Mouse (Mus musculus): ENCODE results near the gene 2410004B18Rik. TPM values are rescaled to one million over a fixed set of nuclear protein-coding genes. Genes with fewer than 3 reads are reported as not detected.

2410004B18Rik gene
- polyA plus RNA-seq, 1 experiment from 2014 or later, result 64.4 TPM

DNA sequence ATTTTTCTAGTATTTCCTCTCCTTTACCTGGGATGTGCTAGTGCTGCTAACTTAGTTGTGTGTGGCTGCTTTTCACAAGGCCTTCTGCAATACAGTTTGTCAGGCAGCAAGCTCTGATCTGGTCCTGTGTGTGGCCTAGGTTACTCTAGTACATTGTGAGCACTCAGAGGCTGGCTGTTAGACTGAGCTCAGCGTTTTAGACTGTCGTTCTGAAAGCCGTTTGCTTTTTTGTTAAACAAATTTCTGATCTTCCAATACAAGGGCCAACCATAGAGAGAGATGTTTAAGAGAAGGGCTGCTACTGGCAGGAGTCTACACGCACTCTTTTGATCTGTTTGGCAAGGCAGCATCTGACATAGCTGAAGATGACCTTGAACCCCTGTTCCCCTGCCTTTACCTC lies 2.2 kb downstream of the 2410004B18Rik start:
- Histone ChIP-seq H3K4me3 (ENCODE audit: low read depth, low read length) (no peak overlapping the region), H3K9me3 (ENCODE audit: control insufficient read depth, low read length) (no peaks in the 10 kb centered on the region), H3K9ac (ENCODE audit: low read length) (no peak overlapping the region), H3K4me2 (ENCODE audit: low read depth) (no peak overlapping the region), H3K4me1 (ENCODE audit: control insufficient read depth, insufficient read depth, low read length) (peaks cover 8% of the 10 kb centered on the region), H3K27me3 (ENCODE audit: control insufficient read depth, insufficient read depth, low read length) (no peaks in the 10 kb centered on the region), H3K27ac (ENCODE audit: low read depth, low read length) (no peak overlapping the region), H3K36me3 (ENCODE audit: control insufficient read depth, insufficient read depth, low read length) (peaks cover 2% of the 10 kb centered on the region; the same call in 1 of the 2 replicates)
- DNase-seq (ENCODE audit: low spot score) (no peak), ATAC-seq (ENCODE audit: insufficient read depth, low FRiP score, low TSS enrichment) (no peak)
- 83% methylated on average over 4 of the region's 4 CpGs for WGBS

DNA sequence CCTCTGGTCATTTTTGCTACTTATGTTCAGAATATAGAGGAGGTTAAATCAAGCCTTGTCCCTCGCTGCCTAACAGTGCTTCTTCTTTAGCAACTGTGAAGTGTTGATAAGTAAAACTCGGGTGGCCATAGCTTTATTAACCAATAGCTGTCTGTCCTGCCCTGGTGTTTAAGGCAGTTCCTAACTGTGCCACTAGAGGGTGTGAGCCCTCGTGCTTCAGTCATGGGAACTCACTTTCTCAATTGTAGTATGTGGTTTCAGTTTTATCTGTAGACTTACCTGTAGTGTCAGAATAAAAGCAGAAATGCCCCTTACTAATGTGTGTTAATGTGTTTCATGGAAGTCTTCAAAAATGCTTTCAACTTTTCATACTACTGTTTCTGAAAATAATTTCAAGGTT lies 4.2 kb downstream of the 2410004B18Rik start:
- Histone ChIP-seq H3K9me3 (ENCODE audit: control insufficient read depth, low read length) (no peaks in the 10 kb centered on the region), H3K4me3 (ENCODE audit: low read depth, low read length) (no peak overlapping the region), H3K4me1 (ENCODE audit: control insufficient read depth, insufficient read depth, low read length) (peaks cover 8% of the 10 kb centered on the region), H3K36me3 (ENCODE audit: control insufficient read depth, insufficient read depth, low read length) (peaks cover 2% of the 10 kb centered on the region; the same call in 1 of the 2 replicates), H3K27me3 (ENCODE audit: control insufficient read depth, insufficient read depth, low read length) (no peaks in the 10 kb centered on the region), H3K4me2 (ENCODE audit: low read depth) (no peak overlapping the region), H3K27ac (ENCODE audit: low read depth, low read length) (no peak overlapping the region), H3K9ac (ENCODE audit: low read length) (no peak overlapping the region)
- DNase-seq (ENCODE audit: low spot score) (peak; percentile 64), ATAC-seq (ENCODE audit: insufficient read depth, low FRiP score, low TSS enrichment) (no peak)
- WGBS, result 21% methylated on average over 3 of the region's 3 CpGs

DNA sequence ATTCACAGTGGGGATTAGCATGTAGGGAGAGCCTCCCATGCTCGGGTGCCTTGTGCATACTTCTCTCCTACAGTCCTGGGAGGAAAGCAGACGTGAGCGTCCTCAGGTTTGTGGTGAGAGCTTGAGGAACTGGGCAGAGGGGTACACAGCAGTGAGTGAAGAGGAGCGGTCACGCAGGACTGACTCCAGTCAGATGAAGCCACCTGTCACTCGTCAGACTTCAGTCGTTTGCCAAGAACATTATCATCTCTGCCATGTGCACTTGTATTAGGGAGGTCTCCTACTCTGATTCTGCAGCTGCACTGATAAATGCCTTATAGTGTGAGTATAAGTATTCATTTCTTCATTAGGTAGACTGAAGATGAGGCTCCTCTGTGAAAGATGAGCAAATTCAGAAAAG lies 6.5 kb downstream of the 2410004B18Rik start:
- ATAC-seq (ENCODE audit: insufficient read depth, low FRiP score, low TSS enrichment) (no peak), DNase-seq (ENCODE audit: low spot score) (no peak)
- no peaks in the 10 kb centered on the region for H3K9me3 ChIP-seq (ENCODE audit: control insufficient read depth, low read length)
- peaks cover 1% of the 10 kb centered on the region for H3K4me1 ChIP-seq (ENCODE audit: control insufficient read depth, insufficient read depth, low read length)
- H3K4me2 ChIP-seq (ENCODE audit: low read depth), result no peak overlapping the region
- H3K9ac ChIP-seq (ENCODE audit: low read length), result no peak overlapping the region
- H3K27me3 ChIP-seq (ENCODE audit: control insufficient read depth, insufficient read depth, low read length), result no peaks in the 10 kb centered on the region
- no peak overlapping the region for H3K4me3 ChIP-seq (ENCODE audit: low read depth, low read length)
- 87% methylated on average over 7 of the region's 7 CpGs for WGBS
- H3K27ac ChIP-seq (ENCODE audit: low read depth, low read length), result no peak overlapping the region
- peaks cover 2% of the 10 kb centered on the region; the same call in 1 of the 2 replicates for H3K36me3 ChIP-seq (ENCODE audit: control insufficient read depth, insufficient read depth, low read length)

DNA sequence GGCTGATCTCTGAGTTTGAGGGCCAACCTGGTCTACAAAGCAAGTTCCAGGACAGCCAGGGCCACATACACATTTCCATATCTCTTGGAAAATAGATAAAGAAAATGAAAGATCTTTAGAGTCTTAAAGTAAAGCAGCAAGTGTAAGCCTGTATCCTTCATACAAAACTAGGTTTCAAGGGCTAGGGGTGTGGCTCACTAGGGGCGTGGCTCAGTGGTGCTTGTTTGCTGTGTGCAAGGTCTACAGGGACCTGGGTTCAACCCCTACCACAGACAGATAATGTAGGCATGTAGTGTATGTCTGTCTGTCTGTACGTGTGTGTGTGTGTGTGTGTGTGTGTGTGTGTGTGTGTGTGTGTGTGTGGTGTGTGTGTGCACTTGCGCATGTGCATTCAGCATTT lies 8.1 kb downstream of the 2410004B18Rik start:
- WGBS, result 89% methylated on average over 3 of the region's 3 CpGs
- DNase-seq (ENCODE audit: low spot score) (no peak), ATAC-seq (ENCODE audit: insufficient read depth, low FRiP score, low TSS enrichment) (no peak)
- Histone ChIP-seq H3K4me3 (ENCODE audit: low read depth, low read length) (no peak overlapping the region), H3K4me1 (ENCODE audit: control insufficient read depth, insufficient read depth, low read length) (0 out of 2 replicates have a peak, but pooled peaks cover 3% of the 10 kb centered on the region), H3K27me3 (ENCODE audit: control insufficient read depth, insufficient read depth, low read length) (no peaks in the 10 kb centered on the region), H3K9me3 (ENCODE audit: control insufficient read depth, low read length) (no peaks in the 10 kb centered on the region), H3K27ac (ENCODE audit: low read depth, low read length) (no peak overlapping the region), H3K4me2 (ENCODE audit: low read depth) (no peak overlapping the region), H3K36me3 (ENCODE audit: control insufficient read depth, insufficient read depth, low read length) (peaks cover 2% of the 10 kb centered on the region; the same call in 1 of the 2 replicates), H3K9ac (ENCODE audit: low read length) (no peak overlapping the region)

DNA sequence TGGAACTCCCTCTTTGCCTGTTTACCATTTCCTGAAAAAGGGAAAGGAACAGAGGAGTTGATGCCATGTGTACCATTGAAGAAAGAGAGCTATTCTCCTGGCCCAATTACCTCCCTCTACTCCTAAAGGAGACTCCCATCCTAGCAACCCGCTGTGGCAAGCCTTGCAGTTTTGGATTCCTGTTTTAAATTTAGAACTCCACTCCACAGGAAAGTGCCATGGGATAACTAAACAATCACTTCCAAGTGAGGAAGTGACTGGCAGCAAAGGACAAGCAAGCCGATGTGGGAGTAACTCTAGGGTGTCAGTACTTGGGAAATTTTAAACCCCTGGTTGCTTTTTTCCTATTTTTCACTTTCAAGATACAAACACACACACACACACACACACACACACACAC lies 8.8 kb downstream of the 2410004B18Rik start:
- H3K4me2 ChIP-seq (ENCODE audit: low read depth), result no peak overlapping the region
- H3K9me3 ChIP-seq (ENCODE audit: control insufficient read depth, low read length), result no peaks in the 10 kb centered on the region
- H3K4me1 ChIP-seq (ENCODE audit: control insufficient read depth, insufficient read depth, low read length), result 0 out of 2 replicates have a peak, but pooled peaks cover 3% of the 10 kb centered on the region
- H3K36me3 ChIP-seq (ENCODE audit: control insufficient read depth, insufficient read depth, low read length), result peaks cover 2% of the 10 kb centered on the region; the same call in 1 of the 2 replicates
- no peak overlapping the region for H3K4me3 ChIP-seq (ENCODE audit: low read depth, low read length)
- no peaks in the 10 kb centered on the region for H3K27me3 ChIP-seq (ENCODE audit: control insufficient read depth, insufficient read depth, low read length)
- 69% methylated on average over 2 of the region's 2 CpGs for WGBS
- ATAC-seq (ENCODE audit: insufficient read depth, low FRiP score, low TSS enrichment) (no peak), DNase-seq (ENCODE audit: low spot score) (no peak)
- no peak overlapping the region for H3K27ac ChIP-seq (ENCODE audit: low read depth, low read length)
- no peak overlapping the region for H3K9ac ChIP-seq (ENCODE audit: low read length)

DNA sequence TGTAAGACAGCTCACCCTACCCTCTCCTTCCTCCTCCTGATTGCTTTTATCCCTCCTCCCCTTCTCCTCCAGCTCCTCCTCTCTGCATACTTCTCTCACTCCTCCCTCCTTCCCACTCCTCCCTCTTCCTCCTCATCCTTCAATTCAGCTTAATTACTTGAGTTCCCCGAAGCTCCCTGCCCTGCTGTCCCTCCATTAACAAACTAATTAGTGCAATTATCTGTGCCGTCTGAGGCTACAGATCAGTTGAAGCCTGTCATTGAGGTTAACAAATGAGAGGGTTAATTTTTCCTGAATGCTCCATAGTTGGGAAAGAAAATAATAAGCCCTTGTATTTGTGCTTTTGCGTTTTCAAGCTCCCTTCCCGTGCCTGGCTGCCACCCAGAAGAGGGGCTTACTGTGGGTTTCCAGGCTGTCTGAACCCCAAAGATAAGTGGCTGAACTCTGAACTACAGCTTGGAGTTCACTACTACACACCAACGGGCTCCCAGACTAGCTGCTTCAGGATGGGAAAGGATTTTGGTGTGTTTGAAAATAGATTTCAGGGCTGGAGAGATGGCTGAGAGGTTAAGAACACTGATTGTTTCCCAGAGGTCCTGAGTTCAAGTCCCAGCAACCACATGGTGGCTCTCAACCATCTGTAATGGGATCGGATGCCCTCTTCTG lies 9.9 kb downstream of the 2410004B18Rik start:
- Histone ChIP-seq H3K27me3 (ENCODE audit: control insufficient read depth, insufficient read depth, low read length) (no peaks in the 10 kb centered on the region), H3K4me2 (ENCODE audit: low read depth) (no peak overlapping the region), H3K9ac (ENCODE audit: low read length) (no peak overlapping the region), H3K36me3 (ENCODE audit: control insufficient read depth, insufficient read depth, low read length) (peaks cover 2% of the 10 kb centered on the region; the same call in 1 of the 2 replicates), H3K4me1 (ENCODE audit: control insufficient read depth, insufficient read depth, low read length) (0 out of 2 replicates have a peak, but pooled peaks cover 3% of the 10 kb centered on the region), H3K27ac (ENCODE audit: low read depth, low read length) (no peak overlapping the region), H3K9me3 (ENCODE audit: control insufficient read depth, low read length) (no peaks in the 10 kb centered on the region), H3K4me3 (ENCODE audit: low read depth, low read length) (no peak overlapping the region)
- DNase-seq (ENCODE audit: low spot score) (no peak), ATAC-seq (ENCODE audit: insufficient read depth, low FRiP score, low TSS enrichment) (no peak)
- 39% methylated on average over 6 of the region's 6 CpGs for WGBS

DNA sequence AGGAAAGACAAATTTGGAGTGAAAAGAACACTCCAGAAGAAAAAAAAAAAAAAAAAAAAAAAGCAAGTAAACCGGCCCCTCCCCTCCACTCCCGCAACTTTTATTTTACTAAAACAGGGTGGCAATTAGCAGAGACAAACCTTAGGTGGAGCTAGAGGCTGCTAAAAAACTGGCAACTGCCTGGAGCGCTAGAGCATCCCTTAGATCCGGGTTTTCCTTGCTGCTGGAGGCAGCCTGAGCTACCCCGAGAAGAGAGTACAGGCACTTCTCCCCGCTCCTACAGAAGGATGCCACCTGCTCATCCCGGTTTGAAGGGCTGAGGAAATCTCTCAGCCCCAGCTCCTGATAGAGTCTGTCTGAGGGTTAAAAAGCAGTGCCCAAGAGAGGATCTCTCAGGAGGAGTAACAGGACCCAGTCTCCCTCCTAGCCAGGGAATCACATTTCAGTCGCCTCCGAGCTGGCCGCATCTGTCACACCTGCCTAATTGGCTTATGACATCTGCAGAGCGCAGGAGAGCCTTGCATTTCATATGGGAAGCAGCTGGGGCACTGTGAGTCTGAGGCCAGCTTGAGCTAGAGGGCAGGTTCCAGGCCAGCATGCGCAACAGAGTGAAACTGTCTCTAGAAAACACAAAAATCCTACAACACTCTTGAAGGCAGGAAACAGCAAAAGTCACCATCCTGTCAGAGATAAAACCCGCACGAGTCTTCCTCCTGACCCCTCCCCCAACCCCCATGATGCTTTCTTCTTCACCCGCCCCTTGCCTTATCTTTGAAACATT lies 12.4 kb downstream of the 2410004B18Rik start:
- Histone ChIP-seq H3K27ac (ENCODE audit: low read depth, low read length) (no peak overlapping the region), H3K9ac (ENCODE audit: low read length) (peak overlapping the region; percentile 26; the same call in 1 of the 2 replicates), H3K4me2 (ENCODE audit: low read depth) (peak overlapping the region; percentile 29; the same call in 1 of the 2 replicates), H3K4me3 (ENCODE audit: low read depth, low read length) (no peak overlapping the region), H3K4me1 (ENCODE audit: control insufficient read depth, insufficient read depth, low read length) (0 out of 2 replicates have a peak, but pooled peaks cover 3% of the 10 kb centered on the region), H3K27me3 (ENCODE audit: control insufficient read depth, insufficient read depth, low read length) (no peaks in the 10 kb centered on the region), H3K36me3 (ENCODE audit: control insufficient read depth, insufficient read depth, low read length) (no peaks in the 10 kb centered on the region), H3K9me3 (ENCODE audit: control insufficient read depth, low read length) (no peaks in the 10 kb centered on the region)
- DNase-seq (ENCODE audit: low spot score), result peak; percentile 65
- peak; percentile 43; the same call in 1 of the 2 replicates for ATAC-seq (ENCODE audit: insufficient read depth, low FRiP score, low TSS enrichment)
- WGBS, result 9% methylated on average over 15 of the region's 15 CpGs

DNA sequence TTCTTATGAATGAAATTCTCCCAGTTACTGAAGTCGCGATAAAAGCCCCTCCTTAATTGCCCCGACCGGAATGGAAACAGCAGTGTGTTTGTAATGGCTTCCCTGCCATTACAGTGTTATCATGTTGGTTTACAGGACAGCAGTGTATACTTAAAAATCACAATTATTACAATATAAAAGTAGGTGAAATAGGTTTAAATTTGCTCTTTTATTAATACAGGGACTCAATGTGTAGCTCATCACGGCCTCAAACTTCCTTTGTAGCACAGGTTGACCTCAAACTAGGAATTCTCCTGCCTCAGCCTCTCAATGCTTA lies 13.0 kb downstream of the 2410004B18Rik start:
- H3K4me1 ChIP-seq (ENCODE audit: control insufficient read depth, insufficient read depth, low read length), result 0 out of 2 replicates have a peak, but pooled peaks cover 3% of the 10 kb centered on the region
- H3K36me3 ChIP-seq (ENCODE audit: control insufficient read depth, insufficient read depth, low read length), result no peaks in the 10 kb centered on the region
- H3K9me3 ChIP-seq (ENCODE audit: control insufficient read depth, low read length), result no peaks in the 10 kb centered on the region
- H3K4me3 ChIP-seq (ENCODE audit: low read depth, low read length), result no peak overlapping the region
- no peaks in the 10 kb centered on the region for H3K27me3 ChIP-seq (ENCODE audit: control insufficient read depth, insufficient read depth, low read length)
- no peak overlapping the region for H3K9ac ChIP-seq (ENCODE audit: low read length)
- DNase-seq (ENCODE audit: low spot score) (no peak), ATAC-seq (ENCODE audit: insufficient read depth, low FRiP score, low TSS enrichment) (no peak)
- WGBS, result 50% methylated on average over 5 of the region's 5 CpGs
- H3K27ac ChIP-seq (ENCODE audit: low read depth, low read length), result no peak overlapping the region
- no peak overlapping the region for H3K4me2 ChIP-seq (ENCODE audit: low read depth)

All from neural tube, embryonic 11.5 days (tissue).